Mouse (Mus musculus) myocyte (in vitro differentiated cells): ENCODE data around the gene Ero1lb.

Experiments used
- POLR2A ChIP-seq: IDR thresholded peaks from one replicate; pipeline ENCODE4 v1.6.1; 2011; ENCODE audit warnings: low read depth, mild to moderate bottlenecking, control low read depth, moderate library complexity; ENCODE audit not compliant: insufficient read length
- USF1 ChIP-seq: IDR thresholded peaks from one replicate; pipeline ENCODE4 v1.6.1; 2011; ENCODE audit warnings: low read depth, mild to moderate bottlenecking, control low read depth, moderate library complexity

- TF ChIP-seq POLR2A: no peak
- TF ChIP-seq USF1: no peak
Measured at GRCm38 (mm10) chr13:12534628-12535027, 31.0 kb upstream of the Ero1lb start.
